Mouse (Mus musculus): ENCODE measurements around the gene Ppp2r5b. TPM values are rescaled to one million over a fixed set of nuclear protein-coding genes. Genes with fewer than 3 reads are reported as not detected.

Gene Ppp2r5b
- polyA plus RNA-seq, 1 experiment from 2014 or later: 140 TPM

DNA sequence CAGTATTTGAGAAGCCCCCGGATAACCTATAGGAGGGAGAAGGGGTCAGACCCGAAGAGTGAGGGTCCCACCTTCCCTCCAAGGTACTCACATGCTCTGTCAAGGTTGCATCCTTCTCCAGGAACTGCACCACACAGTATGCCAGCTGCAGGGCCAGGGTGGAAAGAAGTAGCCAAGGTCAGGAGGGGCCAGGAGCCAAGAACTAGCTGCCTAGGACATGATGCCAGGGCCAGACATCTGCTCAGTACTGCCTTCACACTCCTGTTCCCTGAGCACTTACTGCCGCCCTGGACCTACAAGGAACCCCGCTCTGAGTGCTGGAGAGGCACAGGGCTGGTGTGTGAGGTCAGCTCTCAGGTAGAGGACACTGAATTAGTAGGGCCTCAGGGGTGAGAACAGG lies 5.3 kb downstream of the Ppp2r5b start:
- no peak overlapping the region for H3K9ac ChIP-seq
- WGBS: 89% methylated on average over 4 of the region's 4 CpGs
- H3K4me3 ChIP-seq (replicated peaks; ENCODE audit: low read length): no peak overlapping the region
- H3K36me3 ChIP-seq (replicated peaks; ENCODE audit: control insufficient read depth, insufficient read depth): peaks cover 81% of the 10 kb centered on the region
- ATAC-seq (ENCODE audit: low FRiP score): no peak
- no peak overlapping the region for H3K4me2 ChIP-seq (replicated peaks)
- H3K4me1 ChIP-seq (replicated peaks; ENCODE audit: control insufficient read depth, insufficient read depth, low read length): peaks cover 12% of the 10 kb centered on the region
- DNase-seq (ENCODE audit: low spot score): no peak
- H3K27ac ChIP-seq: no peak overlapping the region
- H3K27me3 ChIP-seq (ENCODE audit: control insufficient read depth, insufficient read depth, low read length): no peaks in the 10 kb centered on the region
- H3K9me3 ChIP-seq (ENCODE audit: control insufficient read depth, low read length): no peaks in the 10 kb centered on the region

DNA sequence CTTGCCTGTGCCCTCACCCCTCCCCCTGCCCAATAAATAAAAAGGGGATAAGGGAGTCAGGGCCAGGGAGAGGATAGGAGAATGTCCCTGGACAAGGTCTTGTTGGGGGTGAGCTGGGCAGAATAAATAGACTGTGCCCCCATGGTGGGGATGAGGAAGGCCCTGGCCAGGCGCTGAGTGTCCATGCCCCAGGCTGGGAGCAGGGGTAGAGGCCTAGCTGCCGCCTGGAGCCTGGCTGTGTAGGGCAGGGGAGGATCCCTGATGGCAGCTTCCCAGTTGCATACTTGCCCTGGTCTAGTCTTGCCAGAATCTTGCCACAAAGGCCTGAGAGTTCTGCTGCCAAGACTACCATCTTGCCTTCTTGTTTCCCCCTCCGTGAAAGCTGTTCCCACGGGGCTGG lies 7.8 kb downstream of the Ppp2r5b start:
- ATAC-seq (ENCODE audit: low FRiP score) (no peak), DNase-seq (ENCODE audit: low spot score) (no peak)
- H3K27ac ChIP-seq: no peak overlapping the region
- 78% methylated on average over 4 of the region's 4 CpGs for WGBS
- H3K9ac ChIP-seq: no peak overlapping the region
- H3K36me3 ChIP-seq (replicated peaks; ENCODE audit: control insufficient read depth, insufficient read depth): peaks cover 69% of the 10 kb centered on the region
- H3K4me1 ChIP-seq (replicated peaks; ENCODE audit: control insufficient read depth, insufficient read depth, low read length): no peaks in the 10 kb centered on the region
- no peak overlapping the region for H3K4me2 ChIP-seq (replicated peaks)
- H3K27me3 ChIP-seq (ENCODE audit: control insufficient read depth, insufficient read depth, low read length): no peaks in the 10 kb centered on the region
- H3K9me3 ChIP-seq (ENCODE audit: control insufficient read depth, low read length): no peaks in the 10 kb centered on the region
- no peak overlapping the region for H3K4me3 ChIP-seq (replicated peaks; ENCODE audit: low read length)

DNA sequence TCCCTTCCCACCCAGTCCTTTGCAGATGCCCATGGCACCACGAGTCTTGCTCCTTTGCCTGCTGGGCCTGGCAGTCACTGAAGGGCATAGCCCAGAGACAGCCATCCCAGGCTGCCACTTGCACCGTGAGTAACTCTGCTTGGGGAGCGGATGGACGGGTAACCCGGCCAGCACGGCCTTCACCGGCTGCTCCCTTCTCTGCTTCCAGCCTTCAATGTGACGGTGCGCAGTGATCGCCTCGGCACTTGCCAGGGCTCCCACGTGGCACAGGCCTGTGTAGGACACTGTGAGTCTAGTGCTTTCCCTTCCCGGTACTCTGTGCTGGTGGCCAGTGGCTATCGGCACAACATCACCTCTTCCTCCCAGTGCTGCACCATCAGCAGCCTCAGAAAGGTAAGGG lies 8.9 kb downstream of the Ppp2r5b start:
- H3K27ac ChIP-seq: no peak overlapping the region
- no peak overlapping the region for H3K4me3 ChIP-seq (replicated peaks; ENCODE audit: low read length)
- DNase-seq (ENCODE audit: low spot score) (no peak), ATAC-seq (ENCODE audit: low FRiP score) (no peak)
- H3K36me3 ChIP-seq (replicated peaks; ENCODE audit: control insufficient read depth, insufficient read depth): peaks cover 60% of the 10 kb centered on the region
- no peak overlapping the region for H3K9ac ChIP-seq
- H3K9me3 ChIP-seq (ENCODE audit: control insufficient read depth, low read length): no peaks in the 10 kb centered on the region
- whole genome bisulfite sequencing: 92% methylated on average over 14 of the region's 14 CpGs
- H3K4me1 ChIP-seq (replicated peaks; ENCODE audit: control insufficient read depth, insufficient read depth, low read length): no peaks in the 10 kb centered on the region
- no peak overlapping the region for H3K4me2 ChIP-seq (replicated peaks)
- H3K27me3 ChIP-seq (ENCODE audit: control insufficient read depth, insufficient read depth, low read length): no peaks in the 10 kb centered on the region

DNA sequence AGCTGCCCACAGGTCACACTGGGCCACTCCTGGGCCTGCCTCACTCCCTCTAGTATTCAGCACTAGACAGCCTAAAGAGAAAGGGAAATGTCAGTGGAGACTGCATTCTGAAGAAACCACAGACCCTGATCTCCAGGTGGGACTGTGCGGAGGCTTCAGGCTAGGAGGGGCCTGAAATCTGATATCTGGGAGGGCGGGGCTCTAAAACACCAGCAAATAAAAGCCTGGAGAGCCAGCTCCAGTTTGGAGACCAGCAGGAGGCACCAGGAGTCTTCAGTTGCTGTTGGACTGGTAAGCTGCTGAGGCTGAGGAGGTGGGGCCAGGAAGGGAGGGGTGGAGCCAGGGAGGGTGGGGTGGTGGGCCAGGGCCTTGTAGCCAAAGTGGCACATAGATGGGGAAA lies 9.5 kb downstream of the Ppp2r5b start, which contains the start of gene Gpha2:
TSS of gene Gpha2 (plus strand) at position 246 of the 400 bp plus-strand sequence.
- H3K9me3 ChIP-seq (ENCODE audit: control insufficient read depth, low read length): no peaks in the 10 kb centered on the region
- H3K27me3 ChIP-seq (ENCODE audit: control insufficient read depth, insufficient read depth, low read length): no peaks in the 10 kb centered on the region
- H3K36me3 ChIP-seq (replicated peaks; ENCODE audit: control insufficient read depth, insufficient read depth): peaks cover 53% of the 10 kb centered on the region
- WGBS: 28% methylated on average over 2 of the region's 2 CpGs
- no peaks in the 10 kb centered on the region for H3K4me1 ChIP-seq (replicated peaks; ENCODE audit: control insufficient read depth, insufficient read depth, low read length)
- no peak within 1 kb of the TSS for H3K27ac ChIP-seq
- no peak for ATAC-seq (ENCODE audit: low FRiP score)
- H3K4me3 ChIP-seq (replicated peaks; ENCODE audit: low read length): no peak within 1 kb of the TSS
- H3K4me2 ChIP-seq (replicated peaks): no peak within 1 kb of the TSS
- H3K9ac ChIP-seq: no peak within 1 kb of the TSS
- DNase-seq (ENCODE audit: low spot score): no peak

DNA sequence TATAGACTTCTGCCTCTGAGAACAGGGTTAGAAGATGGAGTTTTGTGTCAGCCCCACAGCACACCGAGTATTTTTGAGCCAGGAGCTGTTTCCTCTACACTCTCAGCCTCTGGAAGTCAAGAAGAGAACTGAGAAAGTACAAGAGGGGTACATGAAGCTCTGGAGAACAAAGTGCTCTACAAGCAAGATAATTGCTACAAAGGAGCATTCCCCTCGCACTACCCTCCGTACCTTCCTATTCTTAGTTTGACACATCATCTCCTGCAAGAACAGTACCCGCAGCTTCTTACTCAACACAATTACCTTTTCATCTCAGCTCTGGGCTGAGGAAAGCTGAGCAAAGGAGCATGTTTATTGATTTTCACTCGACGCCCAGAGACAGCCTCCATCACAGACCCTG lies 17.1 kb downstream of the Ppp2r5b start:
- no peak overlapping the region for H3K4me2 ChIP-seq (replicated peaks)
- ATAC-seq (ENCODE audit: low FRiP score): no peak
- no peak overlapping the region for H3K4me3 ChIP-seq (replicated peaks; ENCODE audit: low read length)
- H3K9me3 ChIP-seq (ENCODE audit: control insufficient read depth, low read length): no peaks in the 10 kb centered on the region
- no peaks in the 10 kb centered on the region for H3K36me3 ChIP-seq (replicated peaks; ENCODE audit: control insufficient read depth, insufficient read depth)
- WGBS: 63% methylated on average over 6 of the region's 6 CpGs
- no peak overlapping the region for H3K9ac ChIP-seq
- no peak for DNase-seq (ENCODE audit: low spot score)
- no peaks in the 10 kb centered on the region for H3K27me3 ChIP-seq (ENCODE audit: control insufficient read depth, insufficient read depth, low read length)
- no peak overlapping the region for H3K27ac ChIP-seq
- H3K4me1 ChIP-seq (replicated peaks; ENCODE audit: control insufficient read depth, insufficient read depth, low read length): no peaks in the 10 kb centered on the region

DNA sequence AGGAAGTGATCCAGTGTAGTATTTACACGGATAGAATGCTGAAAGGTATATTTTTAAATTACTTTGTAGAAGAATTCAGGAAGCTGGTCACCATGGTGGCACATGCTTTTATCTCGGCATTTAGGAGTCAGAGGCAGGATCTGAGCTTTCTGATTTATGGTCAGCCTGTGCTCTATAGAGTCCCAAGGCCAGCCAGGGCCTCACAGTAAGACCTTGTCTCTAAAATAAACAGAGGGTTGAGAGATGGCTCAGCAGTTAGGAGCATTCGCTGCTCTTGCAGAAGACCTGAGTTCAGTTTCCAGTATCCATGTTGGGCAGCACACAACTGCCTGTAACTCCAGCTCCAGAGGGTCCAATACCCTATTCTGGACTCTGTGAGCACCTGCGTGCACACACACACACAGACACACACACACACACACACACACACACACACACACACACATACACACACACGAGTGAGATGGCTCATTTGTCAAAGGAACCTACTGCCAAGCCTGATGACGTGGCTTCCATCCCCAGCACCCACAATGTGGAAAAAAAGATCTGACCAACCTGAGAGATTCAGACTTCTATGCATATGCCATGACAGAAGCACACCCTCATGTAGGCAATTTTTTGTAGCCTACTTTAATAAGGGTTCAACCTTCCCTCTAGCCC lies 19.5 kb downstream of the Ppp2r5b start:
- ATAC-seq (ENCODE audit: low FRiP score) (no peak), DNase-seq (ENCODE audit: low spot score) (no peak)
- Histone ChIP-seq H3K4me3 (replicated peaks; ENCODE audit: low read length) (no peak overlapping the region), H3K9ac (no peak overlapping the region), H3K4me2 (replicated peaks) (no peak overlapping the region), H3K36me3 (replicated peaks; ENCODE audit: control insufficient read depth, insufficient read depth) (no peaks in the 10 kb centered on the region), H3K9me3 (ENCODE audit: control insufficient read depth, low read length) (no peaks in the 10 kb centered on the region), H3K27ac (no peak overlapping the region), H3K27me3 (ENCODE audit: control insufficient read depth, insufficient read depth, low read length) (no peaks in the 10 kb centered on the region), H3K4me1 (replicated peaks; ENCODE audit: control insufficient read depth, insufficient read depth, low read length) (no peaks in the 10 kb centered on the region)
- WGBS: 89% methylated on average over 6 of the region's 6 CpGs

DNA sequence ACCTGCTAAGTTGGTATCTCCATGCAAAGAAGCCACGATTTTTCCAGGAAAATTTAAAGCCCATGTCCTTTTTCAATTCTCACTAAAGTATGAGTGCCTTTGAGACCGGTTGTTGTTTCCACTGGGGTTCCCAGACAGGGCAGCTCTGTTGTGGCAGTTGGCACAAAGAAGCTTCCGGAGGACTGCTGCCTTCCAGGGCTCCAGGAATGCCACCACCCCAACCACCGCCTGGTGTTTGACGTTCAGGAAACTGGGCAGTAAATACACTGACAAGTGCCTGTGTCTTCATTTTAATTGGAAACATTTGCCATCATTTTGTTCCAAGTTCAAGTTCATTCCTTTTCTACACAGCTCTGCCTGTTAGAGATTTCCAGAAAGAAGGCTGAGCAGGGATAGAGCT lies 29.0 kb downstream of the Ppp2r5b start:
- Histone ChIP-seq H3K4me1 (replicated peaks; ENCODE audit: control insufficient read depth, insufficient read depth, low read length) (no peaks in the 10 kb centered on the region), H3K27me3 (ENCODE audit: control insufficient read depth, insufficient read depth, low read length) (no peaks in the 10 kb centered on the region), H3K9ac (no peak overlapping the region), H3K4me3 (replicated peaks; ENCODE audit: low read length) (no peak overlapping the region), H3K27ac (no peak overlapping the region), H3K4me2 (replicated peaks) (no peak overlapping the region), H3K9me3 (ENCODE audit: control insufficient read depth, low read length) (no peaks in the 10 kb centered on the region), H3K36me3 (replicated peaks; ENCODE audit: control insufficient read depth, insufficient read depth) (no peaks in the 10 kb centered on the region)
- WGBS: 71% methylated on average over 5 of the region's 5 CpGs
- DNase-seq (ENCODE audit: low spot score) (no peak), ATAC-seq (ENCODE audit: low FRiP score) (no peak)

DNA sequence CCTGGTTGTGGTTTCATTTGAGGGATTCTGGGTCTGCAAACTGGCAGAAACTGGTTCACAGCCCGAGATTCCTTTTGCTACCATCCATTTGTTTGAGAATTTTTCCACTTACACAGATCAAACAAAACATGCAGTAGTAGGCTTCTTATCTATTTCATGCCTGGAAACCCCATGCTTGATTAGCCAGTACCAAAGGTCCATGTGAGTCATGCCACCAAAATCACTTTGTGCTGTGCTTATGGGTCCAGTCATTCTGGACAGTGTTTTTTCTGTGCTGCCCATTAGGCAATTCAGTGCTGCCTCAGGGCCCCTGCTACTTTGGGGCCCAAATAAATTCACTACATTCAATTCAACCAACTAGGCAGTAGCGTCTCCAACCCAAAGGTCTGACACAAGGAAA lies 31.4 kb downstream of the Ppp2r5b start:
- H3K27me3 ChIP-seq (ENCODE audit: control insufficient read depth, insufficient read depth, low read length): no peaks in the 10 kb centered on the region
- 71% methylated on average over 2 of the region's 2 CpGs for WGBS
- H3K4me2 ChIP-seq (replicated peaks): no peak overlapping the region
- no peaks in the 10 kb centered on the region for H3K36me3 ChIP-seq (replicated peaks; ENCODE audit: control insufficient read depth, insufficient read depth)
- no peaks in the 10 kb centered on the region for H3K9me3 ChIP-seq (ENCODE audit: control insufficient read depth, low read length)
- DNase-seq (ENCODE audit: low spot score) (no peak), ATAC-seq (ENCODE audit: low FRiP score) (no peak)
- H3K4me1 ChIP-seq (replicated peaks; ENCODE audit: control insufficient read depth, insufficient read depth, low read length): no peaks in the 10 kb centered on the region
- no peak overlapping the region for H3K4me3 ChIP-seq (replicated peaks; ENCODE audit: low read length)
- H3K9ac ChIP-seq: no peak overlapping the region
- H3K27ac ChIP-seq: no peak overlapping the region

DNA sequence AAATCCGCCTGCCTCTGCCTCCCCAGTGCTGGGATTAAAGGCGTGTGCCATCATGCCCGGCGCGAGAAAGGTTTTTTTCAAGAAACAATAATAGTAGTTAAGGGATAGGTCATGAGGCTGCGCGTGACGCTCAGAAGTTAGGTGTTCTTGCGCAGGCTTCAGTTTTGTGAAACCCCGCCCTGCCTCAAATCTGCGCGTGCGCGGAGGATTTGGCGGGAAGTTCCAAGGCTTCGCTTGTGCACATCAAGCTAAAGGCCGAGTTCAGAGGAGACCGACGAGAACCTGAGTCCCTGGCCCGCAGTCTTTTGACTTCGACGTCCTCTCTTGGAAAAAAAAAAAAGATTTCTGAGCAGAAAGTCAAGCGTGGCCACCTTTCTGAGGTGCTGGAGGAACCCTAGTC lies 51.5 kb downstream of the Ppp2r5b start, which contains the start of gene Majin:
TSS of gene Majin (plus strand) at position 258 of the 400 bp plus-strand sequence.
- no peak for DNase-seq (ENCODE audit: low spot score)
- Histone ChIP-seq H3K36me3 (replicated peaks; ENCODE audit: control insufficient read depth, insufficient read depth) (no peaks in the 10 kb centered on the region), H3K9me3 (ENCODE audit: control insufficient read depth, low read length) (no peaks in the 10 kb centered on the region), H3K4me3 (replicated peaks; ENCODE audit: low read length) (no peak within 1 kb of the TSS), H3K9ac (no peak within 1 kb of the TSS), H3K4me2 (replicated peaks) (no peak within 1 kb of the TSS), H3K27ac (no peak within 1 kb of the TSS), H3K4me1 (replicated peaks; ENCODE audit: control insufficient read depth, insufficient read depth, low read length) (no peaks in the 10 kb centered on the region), H3K27me3 (ENCODE audit: control insufficient read depth, insufficient read depth, low read length) (no peaks in the 10 kb centered on the region)
- no peak for ATAC-seq (ENCODE audit: low FRiP score)
- WGBS: 83% methylated on average over 23 of the region's 23 CpGs

DNA sequence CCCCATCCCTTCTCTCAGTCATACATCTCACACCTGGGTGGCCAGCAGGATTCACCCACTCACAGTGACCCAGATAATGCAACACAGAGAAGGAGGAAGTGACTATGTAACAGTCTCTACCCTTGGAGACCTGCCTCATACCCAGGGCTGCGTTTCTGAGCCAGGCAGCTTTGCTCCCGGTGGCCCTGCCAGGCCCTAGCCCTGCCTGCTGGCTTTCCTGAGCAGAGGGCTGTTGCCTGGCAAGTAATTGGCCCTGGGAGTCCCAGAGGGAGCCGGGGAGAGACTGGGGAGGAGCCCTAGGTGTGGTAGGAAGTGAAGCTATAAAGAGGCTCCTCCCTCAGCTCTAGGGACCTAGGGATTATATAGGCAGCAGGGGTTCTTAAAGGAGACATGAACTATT lies 53.1 kb downstream of the Ppp2r5b start:
- Histone ChIP-seq H3K27me3 (ENCODE audit: control insufficient read depth, insufficient read depth, low read length) (no peaks in the 10 kb centered on the region), H3K9ac (no peak overlapping the region), H3K4me2 (replicated peaks) (no peak overlapping the region), H3K27ac (no peak overlapping the region), H3K4me1 (replicated peaks; ENCODE audit: control insufficient read depth, insufficient read depth, low read length) (no peaks in the 10 kb centered on the region), H3K9me3 (ENCODE audit: control insufficient read depth, low read length) (no peaks in the 10 kb centered on the region), H3K4me3 (replicated peaks; ENCODE audit: low read length) (no peak overlapping the region), H3K36me3 (replicated peaks; ENCODE audit: control insufficient read depth, insufficient read depth) (no peaks in the 10 kb centered on the region)
- 27% methylated on average over 3 of the region's 3 CpGs for WGBS
- ATAC-seq (ENCODE audit: low FRiP score): no peak
- DNase-seq (ENCODE audit: low spot score): no peak

Measured in hindbrain, embryonic 14.5 days (tissue).